Mouse (Mus musculus) olfactory bulb, adult 2 months (tissue): Measurements from ENCODE around the gene Ube2d2b. TPM values are rescaled to one million over a fixed set of nuclear protein-coding genes. Genes with fewer than 3 reads are reported as not detected.

Source experiments
- H3K27ac ChIP-seq: fragments of 200-500 bp; 2 replicates; pipeline ENCODE4 v1.5.1; 2012; ENCODE audit warnings: low read depth, low read length; ENCODE audit not compliant: insufficient read depth
- H3K4me1 ChIP-seq: fragments of 200-500 bp; 2 replicates; pipeline ENCODE4 v1.6.1; 2012; ENCODE audit warnings: low read length; ENCODE audit not compliant: control insufficient read depth, insufficient read depth
- H3K4me3 ChIP-seq: fragments of 200-500 bp; 2 replicates; pipeline ENCODE4 v1.5.1; 2012; ENCODE audit warnings: mild to moderate bottlenecking, low read depth, low read length, moderate library complexity; ENCODE audit not compliant: insufficient read depth
- CTCF ChIP-seq: fragments of 200-500 bp; IDR thresholded peaks from 2 replicates; pipeline ENCODE4 v1.5.1; 2012; ENCODE audit warnings: low read depth, mild to moderate bottlenecking, low read length, moderate library complexity; ENCODE audit not compliant: insufficient read depth
- POLR2A ChIP-seq: fragments of 200-500 bp; IDR thresholded peaks from 2 replicates; pipeline ENCODE4 v1.6.1; 2012; ENCODE audit warnings: mild to moderate bottlenecking, low read depth, low read length, moderate library complexity; ENCODE audit not compliant: insufficient read depth
- WGBS: fragments of 180-500 bp; shearing (Covaris S2); methylation state at CpG from one replicate; pipeline ENCODE4 v1.1.7; 2018; 5-methylcytosine and 5-hydroxymethylcytosine counted together
- polyA plus RNA-seq: library from polyadenylated mRNA; stranded (reverse); fragments of >200 nt; gene quantifications from 2 replicates; pipeline ENCODE4 v1.2.4, GENCODE M21; 2012; ENCODE audit warnings: low replicate concordance; ENCODE audit not compliant: missing spikeins, insufficient read depth, insufficient read length

Ube2d2b gene
- polyA plus RNA-seq, 1 experiment: not detected

DNA sequence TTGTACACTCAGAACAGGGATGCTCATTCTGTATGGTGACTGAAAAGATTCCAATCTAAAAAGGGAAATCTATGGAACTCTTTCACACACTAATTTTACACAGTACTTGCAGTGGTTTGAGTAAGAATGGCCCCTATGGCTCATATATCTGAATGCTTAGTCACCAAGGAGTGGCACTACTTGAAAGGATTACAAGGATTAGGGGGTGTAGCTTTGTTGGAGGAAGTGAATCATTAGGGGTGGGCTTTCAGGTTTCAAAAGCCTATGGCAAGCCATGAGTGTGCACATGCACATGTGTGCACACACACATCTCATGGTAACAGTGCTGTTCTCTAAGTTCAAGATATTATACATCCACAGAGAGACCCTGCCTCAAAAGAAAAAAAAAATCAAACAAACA, 27.3 kb upstream of the Ube2d2b start:
- H3K4me1 ChIP-seq: no peaks in the 10 kb centered on the region

DNA sequence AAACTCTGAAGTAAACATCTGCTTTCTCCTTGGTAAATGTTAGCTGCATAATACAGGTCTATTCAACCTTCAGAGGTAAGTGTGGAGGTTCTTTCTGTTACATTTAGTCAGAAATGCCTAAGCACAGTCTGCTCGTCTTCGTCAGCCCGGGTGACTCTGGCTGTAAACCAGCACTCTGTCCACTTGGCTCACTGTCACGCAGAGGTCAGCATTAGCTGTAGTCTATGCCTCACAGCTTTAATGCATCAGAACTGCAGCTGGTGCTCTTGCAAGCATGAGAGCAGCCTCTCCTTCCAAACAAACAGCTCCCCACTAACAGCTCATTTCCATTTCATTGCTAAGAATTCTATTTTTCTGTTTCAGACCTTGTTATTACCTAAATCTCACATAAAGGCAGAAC, 22.4 kb upstream of the Ube2d2b start:
- H3K27ac ChIP-seq: no peak overlapping the region
- H3K4me3 ChIP-seq: no peak overlapping the region
- TF ChIP-seq POLR2A (no peak), CTCF (no peak)
- H3K4me1 ChIP-seq: no peaks in the 10 kb centered on the region
- 59% methylated on average over 4 of the region's 4 CpGs for WGBS

More for the DNA sequence above, 27.3 kb upstream of the Ube2d2b start:
- Histone ChIP-seq H3K27ac (no peak overlapping the region), H3K4me3 (no peak overlapping the region)
- TF ChIP-seq POLR2A: no peak
- no peak for TF ChIP-seq CTCF

DNA sequence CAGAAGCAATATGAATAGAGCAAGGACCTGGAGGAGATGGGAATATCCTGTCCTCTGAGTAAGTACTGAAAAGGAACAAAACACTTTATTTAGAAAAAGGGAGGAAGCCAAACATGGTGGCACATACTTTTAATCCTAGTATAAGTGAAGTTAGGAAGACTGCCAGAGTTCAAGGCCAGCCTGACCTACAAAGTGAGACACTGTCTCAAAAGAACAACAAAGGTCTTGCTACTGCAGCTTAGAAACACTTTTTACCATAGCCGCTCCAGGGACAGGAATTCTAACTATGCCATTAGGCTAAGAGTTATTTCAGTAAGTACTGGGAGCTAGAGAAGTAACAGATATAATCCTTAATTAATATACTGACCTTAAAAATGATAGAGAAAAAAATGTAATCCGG, 15.2 kb upstream of the Ube2d2b start:
- H3K4me1 ChIP-seq: no peaks in the 10 kb centered on the region
- H3K27ac ChIP-seq: no peak overlapping the region
- no peak for TF ChIP-seq CTCF
- no peak for TF ChIP-seq POLR2A
- no peak overlapping the region for H3K4me3 ChIP-seq
- WGBS: 66% methylated on average over 2 of the region's 2 CpGs

DNA sequence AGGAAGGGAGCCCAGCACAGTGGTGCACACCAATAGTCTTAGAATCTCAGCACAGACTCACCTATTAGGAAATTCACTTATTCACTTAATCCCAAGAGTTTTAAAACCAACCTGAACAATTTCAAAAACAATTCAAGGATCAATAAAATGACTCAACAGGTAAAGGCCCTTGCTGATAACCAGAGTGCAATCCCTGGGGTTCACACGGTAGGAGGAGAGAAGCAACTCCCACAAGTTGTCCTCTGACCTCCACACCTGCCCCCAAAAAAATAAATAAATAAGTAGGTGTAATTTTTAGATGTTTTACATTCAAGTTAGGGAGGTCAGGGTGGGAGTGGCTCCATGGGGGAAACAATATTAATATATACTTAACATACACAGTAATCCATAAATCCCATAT, 7.4 kb upstream of the Ube2d2b start:
- Histone ChIP-seq H3K4me3 (no peak overlapping the region), H3K27ac (no peak overlapping the region), H3K4me1 (no peaks in the 10 kb centered on the region)
- TF ChIP-seq POLR2A (no peak), CTCF (no peak)
- 92% methylated on average over 1 of the region's 1 CpGs for WGBS

DNA sequence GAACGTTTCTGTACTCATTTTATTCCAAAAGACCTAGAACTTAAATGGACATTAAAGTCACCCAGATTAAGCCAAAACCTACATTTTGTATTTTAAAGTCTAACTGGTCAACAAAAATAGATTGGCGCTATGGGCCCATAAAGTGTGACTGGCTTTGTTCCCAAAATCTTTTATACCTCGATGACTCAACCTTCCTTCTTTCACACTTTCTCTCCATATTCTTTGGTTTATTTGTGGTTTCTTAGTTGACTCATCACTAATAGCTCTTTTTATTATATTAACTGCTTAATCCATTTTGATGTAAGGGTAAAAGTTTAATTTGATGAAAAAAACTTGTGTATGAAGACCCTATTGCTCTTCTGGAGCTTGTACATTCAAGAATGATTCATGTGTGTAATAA, 1.5 kb downstream of the Ube2d2b start:
- no peak for TF ChIP-seq CTCF
- no peak for TF ChIP-seq POLR2A
- Histone ChIP-seq H3K27ac (no peak overlapping the region), H3K4me3 (no peak overlapping the region), H3K4me1 (no peaks in the 10 kb centered on the region)
- WGBS: 74% methylated on average over 3 of the region's 3 CpGs

DNA sequence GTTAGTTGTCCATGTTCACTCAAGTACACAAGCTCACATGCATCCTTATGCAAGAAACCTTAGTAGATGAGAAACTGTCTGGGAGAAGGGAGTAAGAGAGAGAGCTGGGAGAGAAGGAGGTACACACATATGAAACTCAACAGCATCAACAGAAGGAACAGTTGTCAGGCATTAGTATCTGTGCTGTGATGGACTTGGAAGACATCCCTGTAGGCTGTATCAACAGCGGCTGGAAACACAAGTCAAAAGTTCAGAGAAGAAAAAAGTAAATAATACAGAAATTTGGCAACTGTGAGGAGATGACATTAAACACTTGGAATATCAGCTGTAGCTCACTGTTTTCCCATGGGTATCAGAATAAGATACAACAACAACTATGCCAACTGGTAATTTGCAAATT, 4.4 kb downstream of the Ube2d2b start:
- WGBS: 72% methylated on average over 1 of the region's 1 CpGs
- TF ChIP-seq CTCF: no peak
- TF ChIP-seq POLR2A: no peak
- Histone ChIP-seq H3K4me1 (no peaks in the 10 kb centered on the region), H3K27ac (no peak overlapping the region), H3K4me3 (no peak overlapping the region)

DNA sequence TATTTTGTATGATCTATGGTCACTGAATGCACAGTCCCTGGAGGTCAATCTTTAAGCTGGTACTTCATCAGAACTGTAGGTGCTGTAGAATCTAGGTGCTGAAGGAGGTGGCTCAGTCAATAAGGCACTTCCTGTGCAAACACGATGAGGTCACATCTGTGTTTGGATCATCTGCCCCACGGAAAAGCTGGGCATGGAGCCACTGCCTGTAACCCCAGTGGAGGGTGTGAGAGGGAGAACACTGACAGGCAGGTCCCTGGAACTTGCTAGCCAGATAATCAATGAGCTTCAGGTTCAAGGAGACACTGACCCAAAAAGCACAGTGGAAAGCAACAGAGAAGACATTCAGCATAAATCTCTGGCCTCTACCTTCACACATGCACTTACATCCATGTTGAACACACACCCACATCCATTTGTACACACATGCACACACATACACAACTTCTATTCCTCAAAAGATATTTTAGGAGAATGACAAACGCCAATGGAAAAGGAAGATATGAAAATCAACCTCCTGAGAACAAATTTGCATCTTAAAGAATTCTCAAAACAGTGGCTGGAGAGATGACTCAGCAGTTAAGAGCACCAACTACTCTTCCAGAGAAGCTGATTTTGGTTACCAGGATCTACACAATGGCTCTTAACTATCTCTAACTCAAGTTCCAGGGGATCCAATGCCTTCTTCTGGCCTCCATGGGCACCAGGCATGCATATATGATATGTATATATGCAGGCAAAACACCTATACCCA, 9.2 kb downstream of the Ube2d2b start:
- 34% methylated on average over 3 of the region's 3 CpGs for WGBS

DNA sequence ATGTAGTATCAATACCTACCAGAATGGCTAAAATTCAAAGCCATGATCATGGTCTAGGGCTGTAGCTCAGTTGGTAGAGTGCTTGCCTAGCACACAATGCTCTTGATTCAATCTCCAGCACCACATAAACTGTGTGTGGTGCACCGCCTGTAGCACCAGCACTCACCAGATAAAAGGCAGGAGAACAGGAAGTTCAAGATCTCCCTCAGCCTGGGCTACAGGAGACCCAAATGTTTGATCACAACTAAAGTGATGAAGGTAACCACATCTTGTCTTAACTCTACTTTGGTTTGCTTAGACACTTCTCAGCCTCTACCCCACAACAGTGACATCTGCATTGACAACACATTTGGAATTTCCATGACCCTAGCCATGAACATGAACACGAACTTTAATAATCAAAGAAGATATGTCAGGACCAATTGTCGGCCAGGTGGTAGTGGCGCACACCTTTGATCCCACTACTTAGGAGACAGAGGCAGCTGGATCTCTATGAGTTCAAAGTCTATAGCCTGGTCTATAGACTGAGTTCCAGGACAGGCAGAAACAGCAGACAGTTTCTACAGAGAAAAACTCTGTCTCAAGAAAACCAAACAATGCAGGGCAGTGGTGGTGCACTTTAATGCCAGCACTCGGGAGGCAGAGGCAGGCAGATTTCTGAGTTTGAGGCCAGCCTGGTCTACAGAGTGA, 10.8 kb downstream of the Ube2d2b start:
- WGBS: 98% methylated on average over 5 of the region's 5 CpGs
- Histone ChIP-seq H3K4me1 (no peaks in the 10 kb centered on the region), H3K4me3 (no peak overlapping the region), H3K27ac (no peak overlapping the region)
- no peak for TF ChIP-seq CTCF

More for the DNA sequence above, 9.2 kb downstream of the Ube2d2b start:
- Histone ChIP-seq H3K4me3 (no peak overlapping the region), H3K27ac (no peak overlapping the region), H3K4me1 (no peaks in the 10 kb centered on the region)
- TF ChIP-seq POLR2A (no peak), CTCF (no peak)

DNA sequence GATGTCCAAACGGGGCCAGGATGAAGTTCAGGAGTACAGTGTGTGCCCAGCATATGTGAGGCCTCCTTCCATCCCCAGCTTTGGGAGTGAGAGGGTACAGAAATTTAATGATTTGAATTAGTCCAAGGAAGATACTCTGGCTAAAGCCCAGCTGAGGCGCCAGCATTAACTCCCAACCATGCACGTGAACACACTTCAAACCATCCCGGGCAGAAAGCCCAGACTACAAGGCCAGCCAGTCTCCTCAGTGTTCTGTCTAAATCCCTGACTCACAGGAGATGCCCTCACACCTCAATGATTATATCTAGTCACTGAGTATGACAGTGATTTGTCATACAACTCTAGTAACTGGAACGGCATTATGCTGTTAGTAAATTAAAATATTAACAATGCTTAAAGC, 17.4 kb downstream of the Ube2d2b start:
- WGBS: 68% methylated on average over 5 of the region's 5 CpGs
- TF ChIP-seq CTCF (no peak), POLR2A (no peak)
- H3K4me3 ChIP-seq: no peak overlapping the region
- no peak overlapping the region for H3K27ac ChIP-seq
- no peaks in the 10 kb centered on the region for H3K4me1 ChIP-seq
